Mouse (Mus musculus) midbrain, postnatal 0 days (tissue): ENCODE results near the gene Dmrtc2. TPM values are rescaled to one million over a fixed set of nuclear protein-coding genes. Genes with fewer than 3 reads are reported as not detected.
A peak's percentile ranks its signal among the peaks of the same experiment; 100 is the strongest.

Experiments used
- ATAC-seq: fragments of 200-750 bp; cut with Nextera tagmentation; 2 replicates; pipeline ENCODE4 v1.8.0; 2017; ENCODE audit warnings: moderate number of reproducible peaks, mild to moderate bottlenecking, moderate TSS enrichment, moderate library complexity; ENCODE audit not compliant: low FRiP score
- DNase-seq: peaks from one replicate; pipeline ENCODE4 v3.0.0-alpha.2; 2015; ENCODE audit warnings: low spot score
- H3K27ac ChIP-seq: fragments of 300-500 bp; sonication (generic); 2 replicates; pipeline ENCODE4 v1.5.1; 2014; ENCODE audit warnings: low read depth, mild to moderate bottlenecking, low read length, mixed read lengths
- H3K27me3 ChIP-seq: fragments of 300-500 bp; sonication (generic); 2 replicates; pipeline ENCODE4 v1.6.1; 2014; ENCODE audit warnings: low read length, control low read depth, mixed read lengths; ENCODE audit not compliant: insufficient read depth
- H3K36me3 ChIP-seq: fragments of 300-500 bp; sonication (generic); 2 replicates; pipeline ENCODE4 v1.6.1; 2014; ENCODE audit warnings: low read length, control low read depth, mixed read lengths; ENCODE audit not compliant: insufficient read depth
- H3K4me1 ChIP-seq: fragments of 300-500 bp; sonication (generic); 2 replicates; pipeline ENCODE4 v1.6.1; 2014; ENCODE audit warnings: mild to moderate bottlenecking, control low read depth, antibody characterized with exemption, low read length, mixed read lengths; ENCODE audit not compliant: insufficient read depth
- H3K4me2 ChIP-seq: fragments of 300-500 bp; sonication (generic); 2 replicates; pipeline ENCODE4 v1.6.1; 2014; ENCODE audit warnings: low read depth, mild to moderate bottlenecking, low read length, mixed read lengths; ENCODE audit not compliant: poor library complexity, severe bottlenecking
- H3K4me3 ChIP-seq: fragments of 300-500 bp; sonication (generic); 2 replicates; pipeline ENCODE4 v1.5.1; 2014; ENCODE audit warnings: low read depth, mild to moderate bottlenecking, low read length, moderate library complexity
- H3K9ac ChIP-seq: fragments of 300-500 bp; sonication (generic); replicated peaks from 2 replicates; pipeline ENCODE4 v1.6.1; 2014; ENCODE audit warnings: mild to moderate bottlenecking, low read length, moderate library complexity, mixed read lengths; ENCODE audit not compliant: poor library complexity, severe bottlenecking
- H3K9me3 ChIP-seq: fragments of 300-500 bp; sonication (generic); 2 replicates; pipeline ENCODE4 v1.6.1; 2016; ENCODE audit warnings: low read length, control low read depth
- CTCF ChIP-seq: IDR thresholded peaks from 2 replicates; pipeline ENCODE4 v1.5.1; 2016; ENCODE audit warnings: antibody characterized with exemption, mild to moderate bottlenecking
- WGBS: fragments of 180-500 bp; shearing (Covaris S2); extraction: QIAGEN DNeasy Blood & Tissue Kit; methylation state at CpG from one replicate; pipeline ENCODE4 v1.1.7; 2014; 5-methylcytosine and 5-hydroxymethylcytosine counted together
- polyA plus RNA-seq: library from polyadenylated mRNA; unstranded; fragments of >200 nt; fragmentation: Nextera tagmentation; extraction: Ambion mirVana; gene quantifications from 2 replicates; pipeline ENCODE4 v1.2.1, GENCODE M21; 2015
- total RNA-seq: library from RNA; depleted of rRNA; stranded (reverse); fragments of >200 nt; gene quantifications from 2 replicates; pipeline ENCODE4 v1.2.3, GENCODE M21; 2014

The Dmrtc2 gene
- total and polyA plus RNA-seq, 2 experiments from 2014 or later, result 0.11 to 0.31 TPM

- Histone ChIP-seq H3K27me3 (no peaks in the 10 kb centered on the region), H3K9me3 (no peaks in the 10 kb centered on the region), H3K36me3 (peaks cover 34% of the 10 kb centered on the region), H3K9ac (peak overlapping the region; percentile 99), H3K4me1 (peaks cover 9% of the 10 kb centered on the region), H3K27ac (no peak overlapping the region), H3K4me3 (no peak overlapping the region), H3K4me2 (peak overlapping the region; percentile 76)
- 71% methylated on average over 4 of the region's 4 CpGs for WGBS
- ATAC-seq, result no peak
- no peak for TF ChIP-seq CTCF
- no peak for DNase-seq
Measured at GRCm38 (mm10) chr7:24886308-24886633, 16.4 kb downstream of the Dmrtc2 start.

GRCm38 (mm10) chr7:24887096-24887495 is 17.2 kb downstream of the Dmrtc2 start:
- WGBS, result 77% methylated on average over 4 of the region's 4 CpGs
- Histone ChIP-seq H3K27ac (no peak overlapping the region), H3K27me3 (no peaks in the 10 kb centered on the region), H3K4me3 (no peak overlapping the region), H3K36me3 (peaks cover 34% of the 10 kb centered on the region), H3K9ac (0 out of 2 replicates have a peak overlapping the region, but pooled peaks have one; percentile 13), H3K4me1 (peaks cover 9% of the 10 kb centered on the region), H3K9me3 (no peaks in the 10 kb centered on the region), H3K4me2 (no peak overlapping the region)
- TF ChIP-seq CTCF, result no peak
- DNase-seq, result no peak
- ATAC-seq, result no peak

GRCm38 (mm10) chr7:24889431-24890220 is 19.8 kb downstream of the Dmrtc2 start:
- Histone ChIP-seq H3K9ac (no peak overlapping the region), H3K4me1 (peaks cover 9% of the 10 kb centered on the region), H3K9me3 (no peaks in the 10 kb centered on the region), H3K4me2 (no peak overlapping the region), H3K36me3 (peaks cover 34% of the 10 kb centered on the region), H3K27me3 (no peaks in the 10 kb centered on the region), H3K4me3 (no peak overlapping the region), H3K27ac (no peak overlapping the region)
- DNase-seq, result no peak
- no peak for TF ChIP-seq CTCF
- 84% methylated on average over 6 of the region's 6 CpGs for WGBS
- no peak for ATAC-seq

GRCm38 (mm10) chr7:24890281-24891216 is 20.7 kb downstream of the Dmrtc2 start:
- Histone ChIP-seq H3K27ac (no peak overlapping the region), H3K4me2 (no peak overlapping the region), H3K4me1 (peaks cover 9% of the 10 kb centered on the region), H3K4me3 (no peak overlapping the region), H3K9me3 (no peaks in the 10 kb centered on the region), H3K27me3 (no peaks in the 10 kb centered on the region), H3K9ac (no peak overlapping the region), H3K36me3 (peaks cover 34% of the 10 kb centered on the region)
- DNase-seq, result peak; percentile 86
- peak; percentile 55; the same call in 1 of the 2 replicates for ATAC-seq
- WGBS, result 29% methylated on average over 10 of the region's 10 CpGs
- TF ChIP-seq CTCF, result peak; percentile 99

GRCm38 (mm10) chr7:24891241-24892124 is 21.6 kb downstream of the Dmrtc2 start:
- no peaks in the 10 kb centered on the region for H3K4me1 ChIP-seq
- no peak overlapping the region for H3K4me3 ChIP-seq
- WGBS, result 74% methylated on average over 3 of the region's 3 CpGs
- DNase-seq (no peak), ATAC-seq (no peak)
- H3K27me3 ChIP-seq, result no peaks in the 10 kb centered on the region
- H3K9me3 ChIP-seq, result no peaks in the 10 kb centered on the region
- TF ChIP-seq CTCF, result no peak
- H3K9ac ChIP-seq, result no peak overlapping the region
- no peak overlapping the region for H3K4me2 ChIP-seq
- peaks cover 34% of the 10 kb centered on the region for H3K36me3 ChIP-seq
- no peak overlapping the region for H3K27ac ChIP-seq
